Mouse (Mus musculus) frontal cortex, adult 2 months (tissue): ENCODE data around the gene Sdsl. TPM values are rescaled to one million over a fixed set of nuclear protein-coding genes. Genes with fewer than 3 reads are reported as not detected.

Experiments used
- DNase-seq, 2 experiments: peaks; one replicate each; pipeline ENCODE4 v3.0.0; 2022; ENCODE audit warnings: low spot score in 1 of 2; ENCODE audit errors: extremely low spot score in 1 of 2
- polyA plus RNA-seq: library from polyadenylated mRNA; depleted of rRNA; stranded (reverse); fragments of >200 nt; gene quantifications from 2 replicates; pipeline ENCODE4 v1.2.3, GENCODE M21; 2012

Sdsl gene
- polyA plus RNA-seq, 1 experiment: 6.9 TPM

DNA sequence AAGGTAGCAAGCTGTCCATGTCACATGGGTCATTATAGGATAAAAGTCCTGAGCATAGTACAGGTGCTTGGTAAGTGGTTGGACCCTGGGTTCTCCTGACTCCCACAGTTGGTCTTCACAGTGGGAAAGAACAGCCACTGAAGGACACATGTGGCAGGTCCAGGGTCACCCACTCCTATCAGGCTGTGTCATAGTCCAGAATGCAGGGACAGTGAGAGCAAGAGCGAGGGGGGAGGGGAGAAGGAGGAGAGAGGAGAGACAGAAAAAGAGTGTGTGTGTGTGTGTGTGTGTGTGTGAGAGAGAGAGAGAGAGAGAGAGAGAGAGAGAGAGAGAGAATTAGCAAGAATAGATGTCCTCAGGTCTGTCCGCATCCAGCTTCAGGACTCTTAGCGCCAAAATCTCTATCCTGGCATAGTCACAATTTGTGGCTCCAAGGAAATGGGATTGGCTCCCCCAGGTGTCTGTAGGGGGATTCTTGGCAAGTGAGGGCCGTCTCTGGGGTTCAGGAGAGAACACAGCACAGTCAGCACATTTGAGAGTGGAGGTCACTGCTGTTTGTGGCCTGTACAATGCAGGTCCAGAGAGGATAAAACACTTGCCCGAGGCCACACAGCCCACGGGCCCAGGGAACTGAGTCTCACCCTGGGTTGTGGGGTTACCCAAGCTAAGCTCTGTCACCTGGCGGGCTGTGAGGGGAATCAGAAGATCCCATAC is 15.6 kb downstream of the Sdsl start:
- DNase-seq: no peak

DNA sequence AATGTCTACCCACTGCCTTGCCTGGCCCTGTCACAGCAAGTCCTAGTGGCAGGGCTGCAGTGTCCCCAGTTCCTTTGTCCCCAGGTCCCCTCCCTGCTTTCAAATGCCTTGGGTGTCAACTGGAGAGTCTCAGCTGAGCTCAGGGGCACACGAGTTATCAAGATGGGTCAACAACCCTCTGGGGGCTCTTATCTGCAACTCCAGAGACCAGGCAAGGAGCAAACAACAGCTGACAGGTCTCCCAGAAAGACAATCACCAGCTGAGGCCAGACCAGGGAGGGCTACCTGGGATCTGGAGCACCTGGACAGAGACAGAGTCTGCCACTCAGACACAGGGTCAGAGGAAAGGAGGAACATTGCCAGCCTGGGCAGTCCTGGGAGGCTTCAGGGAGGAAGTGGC is 16.4 kb downstream of the Sdsl start:
- DNase-seq: no peak

DNA sequence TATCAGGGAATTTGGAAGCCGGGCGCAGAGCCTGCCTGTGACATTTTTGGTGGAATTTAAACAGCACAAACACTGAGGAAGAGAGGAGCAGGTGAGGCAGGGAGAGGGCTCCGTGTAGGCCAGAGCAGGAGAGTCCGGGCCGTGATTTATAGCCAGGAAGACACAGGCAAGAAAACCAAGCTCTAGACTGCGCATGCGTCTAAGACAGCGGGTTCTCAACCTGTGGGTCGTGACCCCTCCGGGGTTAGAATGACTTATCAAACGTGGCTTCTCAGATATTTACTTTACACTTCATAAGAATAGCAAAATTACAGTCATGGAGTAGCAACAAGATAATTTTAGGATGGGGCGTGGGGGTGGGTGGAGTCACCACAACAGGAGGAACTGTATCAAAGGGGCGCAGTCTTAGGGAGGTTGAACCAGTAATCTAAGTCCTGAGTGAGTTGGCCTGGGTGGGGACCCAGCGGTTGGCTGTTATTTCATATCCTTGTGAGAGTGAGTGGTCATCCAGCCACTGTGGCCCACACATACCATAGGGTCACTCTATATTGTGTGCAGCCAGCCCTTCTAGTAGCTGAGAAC is 17.8 kb downstream of the Sdsl start:
- no peak for DNase-seq

DNA sequence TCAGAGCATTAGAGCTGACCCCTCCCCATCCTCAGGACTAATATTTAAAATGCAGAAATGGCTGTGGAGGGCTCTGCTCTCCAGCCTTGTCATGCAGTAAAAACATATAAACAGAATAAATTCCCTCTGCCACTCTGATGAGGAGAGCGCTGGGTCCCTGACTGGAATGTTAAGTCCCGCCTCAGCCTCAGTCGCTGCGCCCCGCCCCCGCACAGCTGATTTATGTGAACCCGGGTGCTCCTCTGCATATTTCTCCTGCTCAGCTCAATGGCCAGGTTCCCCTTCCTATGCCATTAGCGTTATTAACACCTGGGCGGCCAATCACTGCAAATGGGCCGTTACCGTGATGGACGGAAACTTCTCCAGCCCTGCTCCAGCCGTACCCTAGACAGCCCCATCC is 25.3 kb downstream of the Sdsl start:
- DNase-seq: no peak

DNA sequence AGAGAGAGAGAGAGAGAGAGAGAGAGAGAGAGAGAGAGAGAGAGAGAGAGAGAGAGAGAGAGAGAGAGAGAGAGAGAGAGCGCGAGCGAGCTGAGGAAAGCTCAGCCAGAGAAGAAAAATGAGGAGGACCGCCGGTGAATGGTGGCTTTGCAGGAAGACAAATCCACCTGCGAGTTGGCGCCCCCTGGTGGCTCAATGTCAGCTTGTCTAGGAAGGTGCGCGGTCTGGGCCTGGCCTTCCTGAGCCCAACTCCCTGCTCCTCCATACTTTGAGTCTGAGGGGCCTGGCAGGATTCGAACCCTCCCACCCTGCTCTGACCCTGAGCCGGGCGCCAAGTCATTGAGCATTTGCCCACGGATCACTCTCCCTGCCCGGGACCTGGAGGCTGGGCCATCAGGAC is 31.9 kb downstream of the Sdsl start:
- peak; percentile 28 to 97 for DNase-seq

DNA sequence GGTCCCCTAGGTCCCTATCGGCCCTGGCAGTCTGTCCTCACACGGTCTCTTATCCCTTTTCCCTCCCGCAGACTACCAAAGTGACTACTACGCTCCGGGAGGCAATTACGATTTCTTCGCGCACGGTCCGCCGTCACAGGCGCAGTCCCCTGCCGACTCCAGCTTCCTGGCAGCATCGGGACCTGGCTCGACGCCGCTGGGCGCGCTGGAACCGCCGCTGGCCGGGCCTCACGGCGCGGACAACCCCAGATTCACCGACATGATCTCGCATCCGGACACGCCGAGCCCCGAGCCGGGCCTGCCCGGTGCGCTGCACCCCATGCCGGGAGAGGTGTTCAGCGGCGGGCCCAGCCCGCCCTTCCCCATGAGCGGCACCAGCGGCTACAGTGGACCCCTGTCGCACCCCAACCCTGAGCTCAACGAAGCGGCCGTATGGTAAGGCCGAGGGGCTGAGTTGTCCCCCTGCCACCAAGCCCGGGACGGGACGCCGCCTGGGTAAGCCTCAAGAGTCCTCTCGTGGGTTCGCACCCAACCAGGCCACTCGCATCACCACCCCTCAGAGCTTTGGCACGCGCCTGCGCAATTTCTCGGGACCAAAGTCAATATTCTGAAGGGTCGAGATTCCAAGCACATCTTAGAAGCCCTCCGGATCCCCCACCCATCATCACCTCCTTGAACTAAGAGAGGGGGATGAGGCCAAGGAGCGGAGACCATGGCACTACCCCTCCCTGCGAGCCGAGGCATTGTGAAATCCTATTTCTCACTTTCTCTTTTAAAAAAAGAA is 32.5 kb downstream of the Sdsl start:
- no peak for DNase-seq

DNA sequence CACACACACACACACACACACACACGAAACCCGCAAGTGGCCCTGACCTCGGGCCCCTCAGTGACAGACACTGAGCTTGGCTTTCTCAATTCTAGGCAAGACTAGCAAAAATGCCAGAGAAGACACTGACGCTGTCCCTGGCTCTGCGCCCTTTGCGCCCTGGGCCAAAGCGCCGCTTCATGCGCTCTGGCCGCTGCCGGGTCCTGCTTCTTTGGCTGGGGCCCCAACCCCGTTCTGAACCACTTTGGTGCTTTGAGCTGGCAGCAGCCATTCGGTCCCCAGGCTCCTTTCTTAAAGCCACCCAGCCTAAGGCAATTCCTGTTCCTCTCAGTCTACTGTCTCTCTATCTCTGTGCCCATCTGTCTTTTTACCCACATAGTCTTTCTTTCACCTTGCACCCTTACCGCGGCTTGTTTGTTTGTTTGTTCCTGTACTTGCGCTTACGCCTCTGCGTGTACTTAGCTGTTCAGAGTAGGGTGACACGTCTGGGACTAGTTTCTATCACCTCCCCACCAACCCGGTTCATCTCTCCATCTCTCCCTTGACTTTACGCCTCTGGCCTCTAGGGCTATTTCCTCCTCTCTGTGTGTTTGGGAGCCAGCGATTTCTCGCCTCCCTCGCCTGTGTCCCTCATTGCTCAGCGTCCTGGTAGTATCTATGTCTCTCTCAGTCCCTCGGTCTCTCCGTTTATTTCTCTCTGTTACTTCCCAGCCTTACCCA is 33.5 kb downstream of the Sdsl start:
- no peak for DNase-seq

DNA sequence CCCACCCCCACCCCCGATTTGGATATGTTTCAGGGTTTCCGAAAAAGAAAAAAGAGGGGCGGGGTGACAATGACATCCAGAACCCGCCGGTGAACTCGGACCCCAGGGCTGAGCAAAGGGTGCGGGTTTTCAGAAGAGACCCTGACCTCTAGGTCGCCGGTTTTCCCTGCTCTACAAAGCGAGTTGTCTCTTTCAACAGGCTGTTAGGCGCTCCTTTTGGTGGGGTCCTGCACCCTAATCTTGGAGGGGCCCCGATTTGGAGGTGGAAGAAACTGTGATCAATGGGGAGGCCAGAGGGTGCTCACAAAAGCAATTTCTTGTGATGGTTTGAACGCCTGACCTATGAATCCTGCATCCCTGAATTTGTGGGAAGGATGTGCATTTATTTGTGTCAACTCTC is 34.1 kb downstream of the Sdsl start:
- no peak for DNase-seq

DNA sequence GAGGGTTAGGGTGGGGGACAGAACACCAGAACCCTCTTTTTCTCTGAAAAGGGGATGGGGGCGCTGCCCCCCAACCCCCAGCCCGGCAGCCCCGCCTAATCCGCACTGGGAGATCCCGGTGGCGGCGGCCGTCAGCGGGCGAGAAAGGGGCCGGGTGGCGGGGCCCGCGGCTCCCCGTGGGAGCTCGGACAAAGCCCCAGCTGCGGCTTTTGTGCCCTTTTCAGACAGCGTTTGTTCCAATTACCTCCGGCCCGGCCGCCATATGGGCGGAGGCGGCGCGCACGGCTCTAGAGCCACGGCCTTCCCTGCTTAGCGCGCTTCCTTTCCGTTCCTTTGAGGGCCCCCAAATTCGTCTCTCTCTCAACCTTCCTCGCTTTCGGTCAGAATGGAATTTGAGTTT is 34.6 kb downstream of the Sdsl start:
- no peak for DNase-seq

DNA sequence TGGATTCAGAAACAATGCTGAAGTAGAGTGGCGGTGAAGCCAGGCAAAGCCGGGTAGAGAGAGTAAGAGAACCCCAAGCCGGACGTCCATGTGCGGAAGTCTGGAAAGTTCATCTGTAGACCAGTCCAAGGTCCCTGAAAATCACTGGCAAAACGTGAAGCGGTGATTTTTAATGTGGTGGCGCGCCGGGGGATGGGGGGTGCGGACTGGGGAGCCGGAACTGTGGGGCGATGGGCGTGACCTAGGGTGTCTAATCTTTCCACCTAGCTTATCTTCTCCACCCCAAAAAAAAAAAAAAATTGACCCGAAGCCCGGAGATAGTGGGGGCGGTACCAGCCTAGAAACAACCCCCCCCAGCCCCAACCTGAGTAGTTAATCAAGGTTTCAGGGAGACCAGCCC is 35.1 kb downstream of the Sdsl start:
- no peak for DNase-seq

DNA sequence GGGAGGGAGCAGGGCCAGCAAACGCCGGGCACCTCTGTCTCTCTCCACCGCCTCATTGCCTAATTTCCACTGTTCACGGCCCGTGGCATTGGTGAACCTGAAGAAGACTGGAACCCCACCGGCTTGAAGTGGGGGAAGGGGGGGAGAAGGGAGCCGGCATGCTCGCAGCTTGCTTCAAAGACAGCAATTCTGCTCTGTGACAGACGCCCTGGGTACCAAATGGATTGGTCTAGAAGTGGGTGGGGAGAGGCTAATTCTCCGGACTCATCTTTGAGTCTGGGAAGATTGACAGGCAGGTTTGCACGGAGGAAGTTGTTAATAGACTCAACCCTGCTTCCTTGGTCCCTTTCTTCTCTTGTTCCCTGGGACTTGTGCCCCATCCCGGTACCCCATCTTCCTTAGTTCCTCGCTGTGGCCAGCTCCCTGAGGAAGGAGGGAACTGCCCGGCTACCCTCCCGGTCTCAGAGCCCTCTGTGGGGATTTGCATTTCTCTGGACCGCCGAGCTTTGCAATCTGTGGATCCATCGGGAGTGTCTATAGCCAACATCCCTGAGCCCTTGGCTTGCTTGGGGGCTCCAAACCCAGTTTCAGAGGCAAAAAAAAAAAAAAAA is 35.6 kb downstream of the Sdsl start:
- DNase-seq: no peak

DNA sequence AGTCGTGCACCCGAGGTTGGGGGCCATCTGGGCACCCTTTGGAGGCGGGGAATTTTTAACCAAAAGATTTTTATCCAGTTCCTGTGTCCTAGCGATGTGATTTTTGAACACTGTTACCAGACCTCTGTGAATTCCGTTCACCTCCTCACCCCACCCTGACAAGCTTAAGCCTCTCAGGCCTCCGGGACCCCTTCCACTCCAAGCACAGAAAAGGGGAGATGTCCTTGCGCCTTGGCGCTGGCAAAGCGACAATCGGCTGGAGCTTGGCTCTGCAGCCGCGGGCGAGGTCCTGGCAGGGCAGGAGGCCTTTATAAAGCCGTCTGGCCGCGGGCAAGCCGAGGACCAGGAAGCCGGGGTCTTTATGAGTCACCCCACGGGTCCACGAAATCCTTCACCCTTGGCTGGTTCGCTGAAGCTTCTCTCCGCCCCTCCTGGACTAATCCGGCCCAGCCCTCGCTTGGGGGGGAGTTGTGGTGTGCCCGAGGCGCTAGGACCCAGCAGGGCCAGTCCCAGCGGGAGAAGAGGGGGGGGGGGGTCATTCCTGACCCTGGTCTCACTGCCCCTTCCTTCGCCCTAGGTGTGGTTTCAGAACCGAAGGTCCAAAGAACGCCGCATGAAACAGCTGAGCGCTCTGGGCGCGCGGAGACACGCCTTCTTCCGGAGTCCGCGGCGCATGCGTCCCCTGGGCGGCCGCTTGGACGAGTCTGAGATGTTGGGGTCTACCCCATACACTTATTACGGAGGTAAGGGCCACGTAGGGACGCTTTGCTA is 36.7 kb downstream of the Sdsl start:
- DNase-seq: no peak

DNA sequence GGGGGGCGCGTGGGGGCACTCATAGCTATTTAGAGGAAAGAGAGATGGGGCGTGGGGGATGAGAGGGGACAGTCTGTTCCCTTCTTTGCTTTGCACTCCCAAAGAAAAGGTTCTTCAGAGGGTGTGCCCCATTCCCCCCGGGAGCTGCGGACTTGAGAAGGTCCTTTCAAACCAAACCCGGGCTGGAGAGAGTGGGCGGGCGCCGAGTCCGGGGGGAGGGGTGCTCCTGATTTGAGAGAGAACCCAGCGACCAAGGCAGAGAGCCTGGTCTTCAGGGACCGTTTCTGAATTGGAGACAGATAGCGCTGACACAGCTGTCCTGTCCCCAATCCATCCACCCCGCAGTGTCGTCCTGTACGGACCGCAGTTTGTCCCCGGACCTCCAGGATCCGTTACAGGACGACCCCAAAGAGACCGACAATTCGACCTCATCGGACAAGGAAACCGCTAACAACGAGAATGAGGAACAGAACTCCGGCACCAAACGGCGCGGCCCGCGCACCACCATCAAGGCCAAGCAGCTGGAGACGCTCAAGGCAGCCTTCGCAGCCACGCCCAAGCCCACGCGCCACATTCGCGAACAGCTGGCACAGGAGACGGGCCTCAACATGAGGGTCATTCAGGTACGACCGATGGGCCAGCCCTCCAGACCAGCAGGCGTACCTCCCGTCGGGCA is 37.5 kb downstream of the Sdsl start:
- DNase-seq: no peak

DNA sequence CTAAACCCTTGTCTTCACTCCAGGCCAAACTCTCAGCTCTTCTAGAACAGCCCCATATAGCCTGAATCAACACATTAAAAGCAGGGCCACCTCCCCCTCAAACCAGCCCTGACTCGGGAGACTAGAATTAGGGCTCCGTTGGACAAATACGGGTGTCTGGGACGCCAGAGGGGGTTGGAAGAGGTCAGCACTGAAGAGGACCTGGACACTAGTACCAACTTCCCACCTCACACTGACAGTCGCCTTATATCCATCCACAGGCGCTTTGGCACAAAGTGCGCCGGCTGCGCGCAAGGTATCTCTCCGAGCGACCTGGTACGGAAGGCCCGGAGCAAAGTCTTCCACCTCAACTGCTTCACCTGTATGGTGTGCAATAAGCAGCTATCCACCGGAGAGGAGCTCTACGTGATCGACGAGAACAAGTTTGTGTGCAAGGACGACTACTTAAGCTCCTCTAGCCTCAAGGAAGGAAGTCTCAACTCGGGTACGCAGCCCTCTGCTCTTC is 38.3 kb downstream of the Sdsl start:
- no peak for DNase-seq

DNA sequence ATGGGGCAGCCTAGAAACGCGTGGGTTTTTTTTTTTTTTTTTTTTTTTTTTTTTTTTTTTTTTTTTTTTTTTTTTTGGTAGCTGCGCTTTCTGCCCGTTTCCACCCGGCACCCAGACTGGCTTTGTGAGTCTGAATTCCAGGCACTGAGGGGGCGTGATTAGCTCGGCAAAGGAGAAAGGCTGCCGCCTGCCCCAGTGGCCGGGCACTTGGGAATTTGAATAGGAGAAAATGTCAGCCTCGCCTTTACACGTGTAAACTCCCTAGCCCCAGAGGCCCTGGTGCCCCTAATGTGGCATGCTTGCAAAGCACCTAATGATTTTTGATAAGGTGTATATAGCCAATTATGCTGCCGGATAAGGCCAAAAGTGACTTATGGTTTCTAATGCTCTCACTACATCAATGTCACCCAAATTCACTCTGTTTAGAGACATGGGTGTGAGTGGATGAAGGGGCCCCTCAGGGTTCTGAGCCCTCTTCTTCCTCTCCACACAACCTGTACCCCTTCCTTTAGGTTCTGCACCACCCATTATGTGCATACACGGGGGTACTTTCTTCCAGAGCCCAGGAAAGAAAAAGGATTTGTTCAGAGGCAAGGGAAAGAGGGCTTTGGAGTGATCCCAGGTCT is 39.4 kb downstream of the Sdsl start:
- DNase-seq: no peak

DNA sequence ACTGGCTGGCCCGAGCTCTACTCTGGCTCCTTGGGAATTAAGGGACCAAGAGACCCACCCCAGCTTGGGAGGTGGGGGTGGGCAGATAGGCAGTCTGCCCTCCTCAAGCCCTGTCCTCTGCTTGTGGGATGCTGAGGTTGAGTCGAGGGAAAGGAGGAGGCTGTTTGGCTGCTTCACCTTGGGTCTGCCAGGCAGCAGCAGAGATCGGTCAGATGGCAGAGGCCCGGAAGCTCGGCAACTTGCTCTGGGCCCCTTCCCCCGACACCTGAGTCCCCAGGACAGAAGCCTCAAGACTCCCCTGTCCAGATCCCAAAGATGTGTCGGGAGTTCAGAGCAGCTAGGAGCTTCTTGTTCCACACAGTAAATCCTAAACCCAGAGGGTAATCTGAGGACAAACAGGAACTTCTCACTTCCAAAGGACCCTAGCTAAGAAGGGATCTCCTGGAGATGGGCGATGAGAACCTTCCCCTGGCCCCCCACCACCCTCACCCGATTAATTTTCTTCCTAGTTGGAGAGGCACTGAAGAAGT is 40.1 kb downstream of the Sdsl start:
- DNase-seq: no peak

DNA sequence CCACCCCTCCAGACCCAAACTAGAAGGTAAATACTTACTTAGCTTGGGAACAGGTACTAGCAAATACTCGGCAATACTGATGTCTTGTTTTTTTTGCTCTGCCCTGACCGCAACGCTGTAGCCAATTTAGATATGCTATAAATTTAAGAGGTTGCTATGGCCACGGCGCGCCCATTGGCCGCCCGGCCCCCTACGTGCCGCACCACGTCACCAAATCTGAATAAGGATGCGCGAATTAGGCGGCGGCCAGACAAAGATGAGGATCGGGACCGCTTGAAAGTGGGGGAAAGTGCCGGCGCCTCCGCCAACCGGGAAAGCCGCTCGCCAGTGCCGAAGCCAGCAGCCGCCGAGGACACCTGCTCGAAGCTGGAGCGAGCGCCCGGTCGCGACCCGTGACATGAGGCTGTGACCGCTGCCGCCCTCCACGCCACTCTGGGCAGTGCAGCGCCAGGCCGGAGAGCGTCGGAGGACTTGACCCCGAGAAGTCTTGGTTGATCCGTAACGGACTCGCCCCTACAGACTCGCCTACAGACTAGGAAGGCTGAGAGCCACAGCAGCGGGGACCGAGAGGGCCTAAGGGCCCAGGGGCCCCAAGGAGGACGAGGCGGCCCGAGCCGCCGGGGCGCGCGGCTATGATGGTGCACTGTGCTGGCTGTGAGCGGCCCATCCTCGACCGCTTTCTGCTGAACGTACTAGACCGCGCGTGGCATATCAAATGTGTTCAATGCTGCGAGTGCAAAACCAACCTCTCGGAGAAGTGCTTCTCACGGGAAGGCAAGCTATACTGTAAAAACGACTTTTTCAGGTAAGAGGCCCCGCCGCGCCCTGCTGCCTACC is 40.7 kb downstream of the Sdsl start, which contains the start of gene Lhx5:
Gene Lhx5 (plus strand): TSS at position 51 of the 837 bp plus-strand sequence.
- peak in 1 of 2 experiments; percentile 46 for DNase-seq
